In the genomic region with DNA sequence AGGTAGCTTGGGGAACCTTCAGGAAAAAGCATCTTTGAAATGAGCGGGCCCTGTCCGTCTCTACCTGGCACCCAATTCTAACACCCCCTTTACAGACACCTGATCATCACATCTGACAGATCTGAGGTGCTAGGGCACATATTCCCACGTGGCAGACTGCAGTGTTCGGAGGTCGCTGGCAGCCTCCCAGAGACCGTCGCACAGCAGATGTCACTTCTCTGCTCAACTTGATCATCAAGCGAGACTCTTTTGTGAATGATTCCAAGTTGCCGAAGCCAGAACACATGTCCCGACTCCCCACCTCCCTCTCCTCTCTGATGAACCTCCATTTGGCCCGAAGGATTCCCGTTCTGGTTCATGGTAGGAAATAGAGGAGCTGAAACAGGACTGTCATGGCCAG, we compare ENCODE assay signal across 19 mouse cellular contexts.
DNase-seq lines count a peak whose midpoint lies in the region.
"Had no signal": no experiment of that assay in that cellular context is flagged by ENCODE, and none has a peak within 500 bp of the region (broad histone marks: within the 10 kb centered on the region; RNA-seq: fewer than 3 reads in every experiment).

No protein-coding gene starts in this region.

- peak; percentile 45 to 49 for DNase-seq in cerebellum, postnatal 14 days
- DNase-seq in cerebellum, postnatal 4 days (ENCODE audit: low spot score in 2 of 2), result no peak
- peak; percentile 36 to 72 for DNase-seq in layer of hippocampus, adult 18-20 months (ENCODE audit: low spot score in 2 of 2)
- no peak for DNase-seq in layer of hippocampus, postnatal 25 days (ENCODE audit: extremely low spot score in 1 of 2, low spot score in 1 of 2)
- DNase-seq in layer of hippocampus, adult 8-10 months (ENCODE audit: low spot score in 2 of 2), result peak; percentile 25 to 42
- DNase-seq in frontal cortex, postnatal 36 days (ENCODE audit: low spot score in 2 of 2), result no peak
- no peak for DNase-seq in retina, embryonic 14.5 days (ENCODE audit: low spot score)
- DNase-seq: adrenal gland, postnatal 10 days; cerebellum, adult 18-20 months; cerebellum, postnatal 36 days; embryo, embryonic 11 days; gastrocnemius, postnatal 25 days; heart, adult 11 months; heart, postnatal 36 days; kidney, adult 11 months; kidney, postnatal 14 days; right cerebral cortex, postnatal 4 days; thymus, adult 18-20 months; thymus, postnatal 25 days had no signal

Comparison
In these comparisons a context has a peak if more than half of its experiments do, and no peak if none do; other contexts are left out.
1. DNase-seq: peak in cerebellum, postnatal 14 days (2 of 2), layer of hippocampus, adult 18-20 months (2 of 2) and layer of hippocampus, adult 8-10 months (2 of 2); none in cerebellum, postnatal 4 days (0 of 2), layer of hippocampus, postnatal 25 days (0 of 2), frontal cortex, postnatal 36 days (0 of 2) and retina, embryonic 14.5 days (single experiment).